In the genomic region with DNA sequence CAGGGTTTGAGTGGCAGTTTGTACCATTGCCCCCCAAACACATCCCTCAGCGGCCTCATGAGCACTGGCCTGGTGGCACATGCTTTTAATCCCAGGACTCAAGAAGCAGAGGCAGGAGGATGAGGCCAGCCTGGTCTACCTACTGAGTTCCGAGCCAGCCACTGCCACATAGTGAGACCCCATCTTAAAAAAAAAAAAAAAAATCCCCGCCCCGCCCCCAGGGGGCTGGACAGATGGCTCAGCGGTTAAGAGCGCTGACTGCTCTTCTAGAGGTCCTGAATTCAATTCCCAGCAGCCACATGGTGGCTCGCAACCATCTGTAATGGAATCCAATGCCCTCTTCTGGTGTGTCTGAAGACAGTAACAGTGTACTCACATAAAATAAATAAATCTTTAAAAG, we compare ENCODE assay signal across 32 mouse cellular contexts. TPM values are rescaled to one million over a fixed set of nuclear protein-coding genes. Genes with fewer than 3 reads are reported as not detected.
"Had no signal": no experiment of that assay in that cellular context is flagged by ENCODE, and none has a peak within 500 bp of the region (broad histone marks: within the 10 kb centered on the region; RNA-seq: fewer than 3 reads in every experiment).

No protein-coding gene starts in this region.

- H3K4me1 ChIP-seq: heart, embryonic 10.5 days; heart, embryonic 12.5 days; heart, embryonic 13.5 days; heart, embryonic 15.5 days; hindbrain, embryonic 12.5 days; hindbrain, embryonic 13.5 days; hindbrain, embryonic 15.5 days; intestine, embryonic 15.5 days had no signal

- H3K9ac ChIP-seq: heart, embryonic 12.5 days; heart, embryonic 13.5 days; heart, embryonic 15.5 days; hindbrain, embryonic 12.5 days; hindbrain, embryonic 13.5 days; hindbrain, embryonic 14.5 days; hindbrain, embryonic 15.5 days; intestine, embryonic 15.5 days; kidney, embryonic 15.5 days had no signal

- H3K9me3 ChIP-seq: heart, embryonic 15.5 days; hindbrain, embryonic 12.5 days; hindbrain, embryonic 13.5 days; hindbrain, embryonic 15.5 days; intestine, embryonic 15.5 days; kidney, embryonic 15.5 days had no signal

- H3K36me3 ChIP-seq: heart, embryonic 10.5 days; heart, embryonic 12.5 days; heart, embryonic 13.5 days; heart, embryonic 15.5 days; hindbrain, embryonic 10.5 days; hindbrain, embryonic 12.5 days; hindbrain, embryonic 13.5 days; hindbrain, embryonic 15.5 days; intestine, embryonic 15.5 days; kidney, embryonic 15.5 days had no signal

- H3K4me3 ChIP-seq: heart, embryonic 10.5 days; heart, embryonic 12.5 days; heart, embryonic 13.5 days; heart, embryonic 15.5 days; hindbrain, embryonic 10.5 days; hindbrain, embryonic 12.5 days; hindbrain, embryonic 13.5 days; hindbrain, embryonic 15.5 days; intestine, embryonic 15.5 days; kidney, embryonic 15.5 days; layer of hippocampus, adult 2 months had no signal

- H3K27ac ChIP-seq: heart, embryonic 10.5 days; heart, embryonic 13.5 days; heart, embryonic 15.5 days; hindbrain, embryonic 10.5 days; hindbrain, embryonic 12.5 days; hindbrain, embryonic 13.5 days; hindbrain, embryonic 14.5 days; hindbrain, embryonic 15.5 days; hindbrain, postnatal 0 days; intestine, embryonic 15.5 days; kidney, embryonic 15.5 days; kidney, postnatal 0 days; layer of hippocampus, adult 2 months; left cerebral cortex, adult 2 months had no signal

- DNase-seq: heart, postnatal 10 days; heart, postnatal 14 days; heart, postnatal 36 days; heart, postnatal 4 days; kidney, adult 11 months; kidney, adult 18-20 months; kidney, adult 2 months; kidney, adult 8-10 months; kidney, adult 9 months; kidney, postnatal 10 days; kidney, postnatal 14 days; kidney, postnatal 25 days; kidney, postnatal 36 days; kidney, postnatal 4 days; layer of hippocampus, adult 9-11 months; layer of hippocampus, postnatal 36 days had no signal

RNA-seq across cellular contexts. Expression of a gene that starts 6.8 kb away (rescaled TPM):
- total RNA-seq: hematopoietic stem cell, adult 5-6 weeks had no signal
